Mouse (Mus musculus) hindbrain, postnatal 0 days (tissue): Measurements from ENCODE around the gene Pde4d. TPM values are rescaled to one million over a fixed set of nuclear protein-coding genes. Genes with fewer than 3 reads are reported as not detected.
A peak's percentile ranks its signal among the peaks of the same experiment; 100 is the strongest.

ENCODE experiments used
- ATAC-seq: fragments of 200-750 bp; cut with Nextera tagmentation; 2 replicates; pipeline ENCODE4 v1.8.0; 2017; ENCODE audit warnings: mild to moderate bottlenecking, moderate TSS enrichment, moderate library complexity
- DNase-seq: peaks from one replicate; pipeline ENCODE4 v3.0.0-alpha.2; 2015; ENCODE audit warnings: low spot score
- H3K27ac ChIP-seq: fragments of 300-500 bp; sonication (generic); 2 replicates; pipeline ENCODE4 v1.5.1; 2014; ENCODE audit warnings: mild to moderate bottlenecking
- H3K27me3 ChIP-seq: fragments of 300-500 bp; sonication (generic); 2 replicates; pipeline ENCODE4 v1.6.1; 2014; ENCODE audit warnings: low read length, mixed read lengths; ENCODE audit not compliant: insufficient read depth
- H3K36me3 ChIP-seq: fragments of 300-500 bp; sonication (generic); 2 replicates; pipeline ENCODE4 v1.6.1; 2014; ENCODE audit warnings: low read length, mixed read lengths; ENCODE audit not compliant: insufficient read depth
- H3K4me1 ChIP-seq: fragments of 300-500 bp; sonication (generic); 2 replicates; pipeline ENCODE4 v1.6.1; 2014; ENCODE audit warnings: antibody characterized with exemption, low read length, mixed read lengths; ENCODE audit not compliant: insufficient read depth
- H3K4me2 ChIP-seq: fragments of 300-500 bp; sonication (generic); 2 replicates; pipeline ENCODE4 v1.6.1; 2014; ENCODE audit warnings: low read depth, mild to moderate bottlenecking, low read length, moderate library complexity, mixed read lengths
- H3K4me3 ChIP-seq: fragments of 300-500 bp; sonication (generic); 2 replicates; pipeline ENCODE4 v1.5.1; 2014; ENCODE audit warnings: low read length
- H3K9ac ChIP-seq: fragments of 300-500 bp; sonication (generic); replicated peaks from 2 replicates; pipeline ENCODE4 v1.6.1; 2014; ENCODE audit warnings: mild to moderate bottlenecking, low read length, moderate library complexity, mixed read lengths
- H3K9me3 ChIP-seq: fragments of 300-500 bp; sonication (generic); 2 replicates; pipeline ENCODE4 v1.6.1; 2016; ENCODE audit warnings: low read length, mixed read lengths
- CTCF ChIP-seq: IDR thresholded peaks from 2 replicates; pipeline ENCODE4 v1.5.1; 2016; ENCODE audit warnings: antibody characterized with exemption, control low read depth, low read depth
- WGBS: fragments of 180-500 bp; shearing (Covaris S2); extraction: QIAGEN DNeasy Blood & Tissue Kit; methylation state at CpG from one replicate; pipeline ENCODE4 v1.1.7; 2014; 5-methylcytosine and 5-hydroxymethylcytosine counted together
- polyA plus RNA-seq: library from polyadenylated mRNA; unstranded; fragments of >200 nt; fragmentation: Nextera tagmentation; extraction: Ambion mirVana; gene quantifications from 2 replicates; pipeline ENCODE4 v1.2.1, GENCODE M21; 2015
- total RNA-seq: library from RNA; depleted of rRNA; stranded (reverse); fragments of >200 nt; gene quantifications from 2 replicates; pipeline ENCODE4 v1.2.3, GENCODE M21; 2014

The Pde4d gene
- total and polyA plus RNA-seq, 2 experiments from 2014 or later = 19.3 to 77.1 TPM

- H3K9ac ChIP-seq = no peak overlapping the region
- no peak overlapping the region for H3K4me2 ChIP-seq
- no peak overlapping the region for H3K4me3 ChIP-seq
- DNase-seq (peak; percentile 34), ATAC-seq (no peak)
- no peaks in the 10 kb centered on the region for H3K36me3 ChIP-seq
- H3K4me1 ChIP-seq = no peaks in the 10 kb centered on the region
- no peak overlapping the region for H3K27ac ChIP-seq
- 45% methylated on average over 3 of the region's 3 CpGs for WGBS
- TF ChIP-seq CTCF = no peak
- H3K27me3 ChIP-seq = no peaks in the 10 kb centered on the region
- H3K9me3 ChIP-seq = no peaks in the 10 kb centered on the region
These were observed 464.9 kb downstream of the Pde4d start for GRCm38 (mm10) chr13:108914626-108915025.

DNA sequence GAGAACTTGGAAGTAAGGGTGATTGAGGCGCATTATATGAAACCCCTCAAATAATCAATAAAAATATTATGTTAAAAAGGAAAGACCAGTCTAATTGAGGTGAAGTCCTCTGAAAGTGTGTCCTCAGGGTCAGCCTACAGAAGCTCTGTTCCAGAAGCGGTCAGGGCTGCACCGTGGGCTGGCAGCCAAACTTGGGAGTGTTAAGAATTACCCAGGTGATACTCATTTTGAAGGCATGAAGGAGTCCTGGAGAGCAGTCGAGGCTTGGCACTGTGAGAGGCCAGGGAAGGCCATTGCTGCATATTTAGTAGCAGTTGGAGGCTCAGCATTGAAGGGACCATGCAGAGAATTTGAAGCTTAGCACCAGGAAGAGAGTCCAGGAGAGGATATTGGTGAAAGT is 471.4 kb downstream of the Pde4d start:
- H3K27ac ChIP-seq = no peak overlapping the region
- no peak overlapping the region for H3K4me3 ChIP-seq
- no peak for DNase-seq
- H3K9ac ChIP-seq = no peak overlapping the region
- no peak overlapping the region for H3K4me2 ChIP-seq
- ATAC-seq = no peak
- TF ChIP-seq CTCF = no peak
- no peaks in the 10 kb centered on the region for H3K36me3 ChIP-seq
- no peaks in the 10 kb centered on the region for H3K9me3 ChIP-seq
- H3K27me3 ChIP-seq = no peaks in the 10 kb centered on the region
- no peaks in the 10 kb centered on the region for H3K4me1 ChIP-seq
- WGBS = 74% methylated on average over 4 of the region's 4 CpGs

DNA sequence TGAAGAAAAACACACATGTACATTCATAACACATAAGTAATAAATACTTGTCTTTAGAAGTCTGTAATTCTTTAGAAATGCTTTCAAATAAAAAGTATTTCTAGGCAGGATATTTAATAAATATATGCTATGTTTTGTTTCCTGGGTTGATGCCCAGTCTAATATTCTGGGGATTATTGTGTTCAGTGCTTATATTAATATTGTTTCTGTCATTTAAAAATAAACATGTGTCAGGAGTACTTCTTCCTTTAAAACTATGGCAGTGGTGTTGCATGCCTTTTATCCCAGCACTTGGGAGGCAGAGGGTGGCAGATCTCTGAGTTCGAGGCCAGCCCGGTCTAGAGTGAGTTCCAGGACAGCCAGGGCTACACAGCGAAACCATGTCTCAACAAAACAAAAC is 485.1 kb downstream of the Pde4d start:
- H3K4me2 ChIP-seq = no peak overlapping the region
- no peaks in the 10 kb centered on the region for H3K9me3 ChIP-seq
- no peaks in the 10 kb centered on the region for H3K36me3 ChIP-seq
- DNase-seq = no peak
- no peak overlapping the region for H3K4me3 ChIP-seq
- H3K9ac ChIP-seq = no peak overlapping the region
- 86% methylated on average over 3 of the region's 3 CpGs for WGBS
- TF ChIP-seq CTCF = no peak
- no peaks in the 10 kb centered on the region for H3K27me3 ChIP-seq
- ATAC-seq = no peak
- no peaks in the 10 kb centered on the region for H3K4me1 ChIP-seq
- no peak overlapping the region for H3K27ac ChIP-seq

GRCm38 (mm10) chr13:108937272-108937671 is 487.5 kb downstream of the Pde4d start:
- no peaks in the 10 kb centered on the region for H3K4me1 ChIP-seq
- no peak overlapping the region for H3K9ac ChIP-seq
- H3K9me3 ChIP-seq = 0 out of 2 replicates have a peak, but pooled peaks cover 4% of the 10 kb centered on the region
- TF ChIP-seq CTCF = no peak
- 74% methylated on average over 2 of the region's 2 CpGs for WGBS
- DNase-seq (no peak), ATAC-seq (no peak)
- no peak overlapping the region for H3K27ac ChIP-seq
- H3K4me3 ChIP-seq = no peak overlapping the region
- no peaks in the 10 kb centered on the region for H3K27me3 ChIP-seq
- no peak overlapping the region for H3K4me2 ChIP-seq
- no peaks in the 10 kb centered on the region for H3K36me3 ChIP-seq

DNA sequence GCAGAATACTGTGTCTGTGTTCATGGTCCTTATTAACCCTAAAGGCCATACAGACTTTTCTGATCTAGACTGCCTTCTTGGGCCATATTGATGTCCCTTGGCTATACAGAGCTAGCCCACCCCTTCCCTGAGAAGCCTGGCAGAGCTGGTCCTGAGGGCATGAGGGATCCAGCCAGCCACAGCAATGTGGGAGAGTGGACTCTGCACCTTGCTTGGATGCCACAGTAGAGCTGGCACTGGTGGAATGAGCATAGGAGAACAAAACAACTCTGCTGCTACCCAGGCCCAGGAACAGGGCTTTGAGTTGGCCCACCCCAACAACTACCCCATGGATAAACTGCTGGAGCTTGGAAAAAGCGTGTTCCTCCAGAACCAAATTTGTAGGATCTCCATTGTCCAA is 503.2 kb downstream of the Pde4d start:
- Histone ChIP-seq H3K4me3 (no peak overlapping the region), H3K9ac (no peak overlapping the region), H3K27me3 (no peaks in the 10 kb centered on the region), H3K4me1 (no peaks in the 10 kb centered on the region), H3K4me2 (no peak overlapping the region), H3K36me3 (no peaks in the 10 kb centered on the region), H3K27ac (no peak overlapping the region), H3K9me3 (no peaks in the 10 kb centered on the region)
- no peak for ATAC-seq
- 81% methylated on average over 1 of the region's 1 CpGs for WGBS
- TF ChIP-seq CTCF = no peak
- no peak for DNase-seq

- DNase-seq (no peak), ATAC-seq (no peak)
- Histone ChIP-seq H3K4me2 (no peak overlapping the region), H3K27me3 (no peaks in the 10 kb centered on the region), H3K36me3 (no peaks in the 10 kb centered on the region), H3K4me3 (no peak overlapping the region), H3K9ac (no peak overlapping the region), H3K4me1 (no peaks in the 10 kb centered on the region), H3K9me3 (no peaks in the 10 kb centered on the region), H3K27ac (no peak overlapping the region)
- no peak for TF ChIP-seq CTCF
- WGBS = 88% methylated on average over 4 of the region's 4 CpGs
These were observed 506.3 kb downstream of the Pde4d start for GRCm38 (mm10) chr13:108956059-108956458.

GRCm38 (mm10) chr13:108964056-108964455 is 514.3 kb downstream of the Pde4d start:
- 91% methylated on average over 2 of the region's 2 CpGs for WGBS
- H3K27me3 ChIP-seq = no peaks in the 10 kb centered on the region
- no peak for ATAC-seq
- DNase-seq = no peak
- H3K4me1 ChIP-seq = no peaks in the 10 kb centered on the region
- no peak overlapping the region for H3K4me2 ChIP-seq
- TF ChIP-seq CTCF = no peak
- H3K36me3 ChIP-seq = no peaks in the 10 kb centered on the region
- no peak overlapping the region for H3K4me3 ChIP-seq
- H3K9me3 ChIP-seq = no peaks in the 10 kb centered on the region
- H3K27ac ChIP-seq = no peak overlapping the region
- H3K9ac ChIP-seq = no peak overlapping the region

- DNase-seq (no peak), ATAC-seq (no peak)
- no peak overlapping the region for H3K9ac ChIP-seq
- no peaks in the 10 kb centered on the region for H3K9me3 ChIP-seq
- no peak for TF ChIP-seq CTCF
- no peak overlapping the region for H3K4me3 ChIP-seq
- no peaks in the 10 kb centered on the region for H3K36me3 ChIP-seq
- H3K4me1 ChIP-seq = no peaks in the 10 kb centered on the region
- H3K27ac ChIP-seq = no peak overlapping the region
- H3K27me3 ChIP-seq = no peaks in the 10 kb centered on the region
- no peak overlapping the region for H3K4me2 ChIP-seq
- 95% methylated on average over 1 of the region's 1 CpGs for WGBS
These were observed 531.4 kb downstream of the Pde4d start for GRCm38 (mm10) chr13:108981144-108981543.
